Mouse (Mus musculus) neural tube, embryonic 11.5 days (tissue): ENCODE results near the gene Dapl1. TPM values are rescaled to one million over a fixed set of nuclear protein-coding genes. Genes with fewer than 3 reads are reported as not detected.

ENCODE experiments used
- ATAC-seq: fragments of 200-750 bp; cut with Nextera tagmentation; 2 replicates; pipeline ENCODE4 v1.8.0; 2017; ENCODE audit warnings: moderate number of reproducible peaks, mild to moderate bottlenecking, moderate TSS enrichment, moderate library complexity; ENCODE audit not compliant: insufficient read depth, low FRiP score, low TSS enrichment
- DNase-seq: peaks from one replicate; pipeline ENCODE4 v3.0.0-alpha.2; 2015; ENCODE audit warnings: low spot score
- H3K27ac ChIP-seq: fragments of 300-500 bp; sonication (generic); 2 replicates; pipeline ENCODE4 v1.5.1; 2014; ENCODE audit warnings: low read depth, mild to moderate bottlenecking, low read length
- H3K27me3 ChIP-seq: fragments of 300-500 bp; sonication (generic); 2 replicates; pipeline ENCODE4 v1.6.1; 2014; ENCODE audit warnings: mild to moderate bottlenecking, low read length, mixed read lengths; ENCODE audit not compliant: control insufficient read depth, insufficient read depth
- H3K36me3 ChIP-seq: fragments of 300-500 bp; sonication (generic); 2 replicates; pipeline ENCODE4 v1.6.1; 2014; ENCODE audit warnings: mild to moderate bottlenecking, low read length, moderate library complexity, mixed read lengths; ENCODE audit not compliant: control insufficient read depth, insufficient read depth
- H3K4me1 ChIP-seq: fragments of 300-500 bp; sonication (generic); 2 replicates; pipeline ENCODE4 v1.6.1; 2014; ENCODE audit warnings: low read length, mixed read lengths; ENCODE audit not compliant: control insufficient read depth, insufficient read depth
- H3K4me2 ChIP-seq: fragments of 300-500 bp; sonication (generic); 2 replicates; pipeline ENCODE4 v1.6.1; 2014; ENCODE audit warnings: low read depth, mild to moderate bottlenecking, moderate library complexity
- H3K4me3 ChIP-seq: fragments of 300-500 bp; sonication (generic); 2 replicates; pipeline ENCODE4 v1.5.1; 2014; ENCODE audit warnings: low read depth, low read length
- H3K9ac ChIP-seq: fragments of 300-500 bp; sonication (generic); 2 replicates; pipeline ENCODE4 v1.6.1; 2014; ENCODE audit warnings: mild to moderate bottlenecking, low read length
- H3K9me3 ChIP-seq: fragments of 300-500 bp; sonication (generic); 2 replicates; pipeline ENCODE4 v1.6.1; 2016; ENCODE audit warnings: low read length; ENCODE audit not compliant: control insufficient read depth
- WGBS: fragments of 180-500 bp; shearing (Covaris S2); extraction: QIAGEN DNeasy Blood & Tissue Kit; methylation state at CpG from one replicate; pipeline ENCODE4 v1.1.7; 2014; 5-methylcytosine and 5-hydroxymethylcytosine counted together
- polyA plus RNA-seq: library from polyadenylated mRNA; unstranded; fragments of >200 nt; fragmentation: Nextera tagmentation; extraction: Ambion mirVana; gene quantifications from 2 replicates; pipeline ENCODE4 v1.2.1, GENCODE M21; 2014

Gene Dapl1
- polyA plus RNA-seq, 1 experiment from 2014 or later = not detected

DNA sequence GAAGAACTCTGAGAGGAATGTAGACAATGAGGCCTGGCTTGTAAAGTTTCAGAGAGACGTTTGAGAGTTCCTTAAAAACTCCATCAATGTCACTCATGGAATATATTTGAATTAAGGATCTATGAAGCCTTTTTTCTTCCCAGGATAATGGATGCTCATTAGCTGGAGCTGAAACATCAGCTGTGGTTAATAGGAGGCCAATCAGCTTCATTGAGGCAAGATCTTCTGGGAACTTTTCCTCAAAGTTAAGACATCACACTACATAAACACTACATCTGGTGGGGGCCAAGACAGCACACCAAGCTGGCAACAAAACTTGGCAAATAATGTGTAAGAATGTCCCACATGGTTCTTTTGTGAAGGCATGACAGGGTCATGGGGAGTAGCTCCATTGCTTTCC, 68.3 kb downstream of the Dapl1 start:
- no peak overlapping the region for H3K4me2 ChIP-seq
- H3K9me3 ChIP-seq = no peaks in the 10 kb centered on the region
- H3K36me3 ChIP-seq = no peaks in the 10 kb centered on the region
- no peak overlapping the region for H3K27ac ChIP-seq
- H3K4me1 ChIP-seq = no peaks in the 10 kb centered on the region
- no peak for DNase-seq
- no peak overlapping the region for H3K9ac ChIP-seq
- WGBS = 44% methylated on average over 1 of the region's 1 CpGs
- H3K27me3 ChIP-seq = no peaks in the 10 kb centered on the region
- no peak for ATAC-seq
- no peak overlapping the region for H3K4me3 ChIP-seq

GRCm38 (mm10) chr2:59554373-59554940, 70.0 kb downstream of the Dapl1 start:
- H3K4me1 ChIP-seq = no peaks in the 10 kb centered on the region
- H3K36me3 ChIP-seq = no peaks in the 10 kb centered on the region
- no peaks in the 10 kb centered on the region for H3K9me3 ChIP-seq
- H3K9ac ChIP-seq = no peak overlapping the region
- DNase-seq (no peak), ATAC-seq (no peak)
- H3K4me2 ChIP-seq = no peak overlapping the region
- no peak overlapping the region for H3K4me3 ChIP-seq
- no peak overlapping the region for H3K27ac ChIP-seq
- WGBS = 86% methylated on average over 2 of the region's 2 CpGs
- H3K27me3 ChIP-seq = no peaks in the 10 kb centered on the region

Other genes with a start within 250 kb of the Dapl1 start
- 14.4 and 18.0 TPM in 2 replicates for gene Tanc1, start 127.4 kb downstream of the Dapl1 start, polyA plus RNA-seq